Mouse (Mus musculus) forebrain, postnatal 0 days (tissue): Measurements from ENCODE around the gene Dnaaf5. TPM values are rescaled to one million over a fixed set of nuclear protein-coding genes. Genes with fewer than 3 reads are reported as not detected.

Source experiments
- ATAC-seq: fragments of 200-750 bp; cut with Nextera tagmentation; 2 replicates; pipeline ENCODE4 v1.8.0; 2017; ENCODE audit warnings: mild to moderate bottlenecking, moderate library complexity
- DNase-seq: peaks from one replicate; pipeline ENCODE4 v3.0.0-alpha.2; 2015
- H3K27ac ChIP-seq: fragments of 300-500 bp; sonication (generic); 2 replicates; pipeline ENCODE4 v1.5.1; 2014; ENCODE audit warnings: low read depth, mild to moderate bottlenecking, antibody characterized with exemption, low read length, moderate library complexity, mixed read lengths
- H3K27me3 ChIP-seq: fragments of 300-500 bp; sonication (generic); 2 replicates; pipeline ENCODE4 v1.6.1; 2014; ENCODE audit warnings: mild to moderate bottlenecking, low read length, mixed read lengths; ENCODE audit not compliant: insufficient read depth
- H3K36me3 ChIP-seq: fragments of 300-500 bp; sonication (generic); 2 replicates; pipeline ENCODE4 v1.6.1; 2014; ENCODE audit warnings: mild to moderate bottlenecking, moderate library complexity; ENCODE audit not compliant: insufficient read depth
- H3K4me1 ChIP-seq: fragments of 300-500 bp; sonication (generic); 2 replicates; pipeline ENCODE4 v1.6.1; 2014; ENCODE audit warnings: antibody characterized with exemption; ENCODE audit not compliant: insufficient read depth
- H3K4me2 ChIP-seq: fragments of 300-500 bp; sonication (generic); 2 replicates; pipeline ENCODE4 v1.6.1; 2014; ENCODE audit warnings: low read depth, mild to moderate bottlenecking, moderate library complexity
- H3K4me3 ChIP-seq: fragments of 300-500 bp; sonication (generic); 2 replicates; pipeline ENCODE4 v1.5.1; 2014; ENCODE audit warnings: low read depth, low read length, mixed read lengths
- H3K9ac ChIP-seq: fragments of 300-500 bp; sonication (generic); 2 replicates; pipeline ENCODE4 v1.6.1; 2014; ENCODE audit warnings: mild to moderate bottlenecking
- H3K9me3 ChIP-seq: fragments of 300-500 bp; sonication (generic); 2 replicates; pipeline ENCODE4 v1.6.1; 2016; ENCODE audit warnings: low read length
- CTCF ChIP-seq: sonication (generic); IDR thresholded peaks from 2 replicates; pipeline ENCODE4 v1.5.1; 2016; ENCODE audit warnings: antibody characterized with exemption, control low read depth, low read depth
- WGBS: fragments of 180-500 bp; shearing (Covaris S2); extraction: QIAGEN DNeasy Blood & Tissue Kit; methylation state at CpG from one replicate; pipeline ENCODE4 v1.1.7; 2014; 5-methylcytosine and 5-hydroxymethylcytosine counted together
- polyA plus RNA-seq: library from polyadenylated mRNA; unstranded; fragments of >200 nt; fragmentation: Nextera tagmentation; extraction: Ambion mirVana; gene quantifications from 2 replicates; pipeline ENCODE4 v1.2.1, GENCODE M21; 2015
- total RNA-seq: library from RNA; depleted of rRNA; stranded (reverse); fragments of >200 nt; gene quantifications from 2 replicates; pipeline ENCODE4 v1.2.3, GENCODE M21; 2014; rRNA removed

Dnaaf5 gene
- total and polyA plus RNA-seq, 2 experiments from 2014 or later = 2.6 to 12.5 TPM

- ATAC-seq (no peak), DNase-seq (no peak)
- Histone ChIP-seq H3K4me2 (no peak overlapping the region), H3K27ac (no peak overlapping the region), H3K4me3 (no peak overlapping the region), H3K9ac (no peak overlapping the region), H3K9me3 (no peaks in the 10 kb centered on the region), H3K36me3 (peaks cover 91% of the 10 kb centered on the region), H3K4me1 (no peaks in the 10 kb centered on the region), H3K27me3 (no peaks in the 10 kb centered on the region)
- 91% methylated on average over 2 of the region's 2 CpGs for WGBS
- TF ChIP-seq CTCF = no peak
These were observed 77.6 kb downstream of the Dnaaf5 start for GRCm38 (mm10) chr5:139227645-139228044.

- Histone ChIP-seq H3K27ac (no peak overlapping the region), H3K9me3 (no peaks in the 10 kb centered on the region), H3K9ac (no peak overlapping the region), H3K4me2 (no peak overlapping the region), H3K4me1 (no peaks in the 10 kb centered on the region), H3K27me3 (no peaks in the 10 kb centered on the region), H3K4me3 (no peak overlapping the region), H3K36me3 (peaks cover 90% of the 10 kb centered on the region)
- no peak for TF ChIP-seq CTCF
- WGBS = 87% methylated on average over 3 of the region's 3 CpGs
- no peak for ATAC-seq
- no peak for DNase-seq
These were observed 78.3 kb downstream of the Dnaaf5 start for GRCm38 (mm10) chr5:139228318-139228717.

GRCm38 (mm10) chr5:139229716-139230115 is 79.7 kb downstream of the Dnaaf5 start:
- H3K4me2 ChIP-seq = no peak overlapping the region
- DNase-seq (no peak), ATAC-seq (no peak)
- TF ChIP-seq CTCF = no peak
- no peak overlapping the region for H3K27ac ChIP-seq
- no peak overlapping the region for H3K4me3 ChIP-seq
- 94% methylated on average over 3 of the region's 3 CpGs for WGBS
- no peaks in the 10 kb centered on the region for H3K27me3 ChIP-seq
- H3K9me3 ChIP-seq = no peaks in the 10 kb centered on the region
- no peaks in the 10 kb centered on the region for H3K4me1 ChIP-seq
- H3K9ac ChIP-seq = no peak overlapping the region
- H3K36me3 ChIP-seq = peaks cover 90% of the 10 kb centered on the region

GRCm38 (mm10) chr5:139232083-139232482 is 82.1 kb downstream of the Dnaaf5 start:
- WGBS = 69% methylated on average over 3 of the region's 3 CpGs
- no peaks in the 10 kb centered on the region for H3K9me3 ChIP-seq
- H3K4me3 ChIP-seq = no peak overlapping the region
- ATAC-seq (no peak), DNase-seq (no peak)
- H3K36me3 ChIP-seq = peaks cover 88% of the 10 kb centered on the region
- no peak for TF ChIP-seq CTCF
- H3K4me1 ChIP-seq = no peaks in the 10 kb centered on the region
- no peak overlapping the region for H3K27ac ChIP-seq
- no peak overlapping the region for H3K4me2 ChIP-seq
- no peaks in the 10 kb centered on the region for H3K27me3 ChIP-seq
- no peak overlapping the region for H3K9ac ChIP-seq

- Histone ChIP-seq H3K4me2 (no peak overlapping the region), H3K27me3 (no peaks in the 10 kb centered on the region), H3K36me3 (peaks cover 90% of the 10 kb centered on the region), H3K9ac (no peak overlapping the region), H3K4me3 (no peak overlapping the region), H3K9me3 (no peaks in the 10 kb centered on the region), H3K27ac (no peak overlapping the region), H3K4me1 (no peaks in the 10 kb centered on the region)
- no peak for ATAC-seq
- DNase-seq = no peak
- no peak for TF ChIP-seq CTCF
- WGBS = 91% methylated on average over 4 of the region's 4 CpGs
These were observed 84.4 kb downstream of the Dnaaf5 start for GRCm38 (mm10) chr5:139234423-139234822.

Other genes with a start within 250 kb of the Dnaaf5 start
- 57.8 and 63.4 TPM in 2 replicates for gene Pdgfa, start 152.9 kb upstream of the Dnaaf5 start, total RNA-seq
- 43.3 and 47.8 TPM in 2 replicates for gene Pdgfa, start 152.9 kb upstream of the Dnaaf5 start, polyA plus RNA-seq
- 253 and 303 TPM in 2 replicates for gene Prkar1b, start 222 bp upstream of the Dnaaf5 start, total RNA-seq
- 361 and 392 TPM in 2 replicates for gene Prkar1b, start 222 bp upstream of the Dnaaf5 start, polyA plus RNA-seq
- gene Sun1, start 50.4 kb downstream of the Dnaaf5 start, total RNA-seq = 72.6 and 84.8 TPM in 2 replicates
- 22.7 and 34.5 TPM in 2 replicates for gene Sun1, start 50.4 kb downstream of the Dnaaf5 start, polyA plus RNA-seq
- 46.2 and 48.8 TPM in 2 replicates for gene Get4, start 102.1 kb downstream of the Dnaaf5 start, total RNA-seq
- 139 and 156 TPM in 2 replicates for gene Get4, start 102.1 kb downstream of the Dnaaf5 start, polyA plus RNA-seq
- 188 and 200 TPM in 2 replicates for gene Adap1, start 175.4 kb downstream of the Dnaaf5 start, total RNA-seq
- 114 and 128 TPM in 2 replicates for gene Adap1, start 175.4 kb downstream of the Dnaaf5 start, polyA plus RNA-seq
- 108 and 109 TPM in 2 replicates for gene Cox19, start 201.2 kb downstream of the Dnaaf5 start, total RNA-seq
- 85.7 and 91.1 TPM in 2 replicates for gene Cox19, start 201.2 kb downstream of the Dnaaf5 start, polyA plus RNA-seq
- gene Cyp2w1, start 202.4 kb downstream of the Dnaaf5 start, total RNA-seq = not detected in 2 replicates
- gene Cyp2w1, start 202.4 kb downstream of the Dnaaf5 start, polyA plus RNA-seq = not detected in 2 replicates
- 3.2 and 3.3 TPM in 2 replicates for gene Gpr146, start 227.5 kb downstream of the Dnaaf5 start, total RNA-seq
- gene Gpr146, start 227.5 kb downstream of the Dnaaf5 start, polyA plus RNA-seq = 2.4 and 2.8 TPM in 2 replicates